Mouse (Mus musculus) limb, embryonic 15.5 days (tissue): Measurements from ENCODE around the gene Slain1. TPM values are rescaled to one million over a fixed set of nuclear protein-coding genes. Genes with fewer than 3 reads are reported as not detected.

Source experiments
- ATAC-seq: fragments of 200-750 bp; cut with Nextera tagmentation; 2 replicates; pipeline ENCODE4 v1.8.0; 2017; ENCODE audit warnings: low read depth, moderate TSS enrichment; ENCODE audit not compliant: insufficient number of reproducible peaks, low FRiP score, low TSS enrichment
- H3K27ac ChIP-seq: fragments of 300-500 bp; sonication (generic); 2 replicates; pipeline ENCODE4 v1.5.1; 2015; ENCODE audit warnings: moderate library complexity, mild to moderate bottlenecking, inconsistent platforms
- H3K27me3 ChIP-seq: fragments of 300-500 bp; sonication (generic); 2 replicates; pipeline ENCODE4 v1.6.1; 2015; ENCODE audit warnings: inconsistent platforms
- H3K36me3 ChIP-seq: fragments of 300-500 bp; sonication (generic); 2 replicates; pipeline ENCODE4 v1.6.1; 2015; ENCODE audit warnings: inconsistent platforms
- H3K4me1 ChIP-seq: fragments of 300-500 bp; sonication (generic); 2 replicates; pipeline ENCODE4 v1.6.1; 2015; ENCODE audit warnings: inconsistent platforms
- H3K4me2 ChIP-seq: fragments of 300-500 bp; sonication (generic); 2 replicates; pipeline ENCODE4 v1.6.1; 2015; ENCODE audit warnings: mild to moderate bottlenecking, inconsistent platforms
- H3K4me3 ChIP-seq: fragments of 300-500 bp; sonication (generic); 2 replicates; pipeline ENCODE4 v1.5.1; 2015; ENCODE audit warnings: mild to moderate bottlenecking, inconsistent platforms
- H3K9ac ChIP-seq: fragments of 300-500 bp; sonication (generic); 2 replicates; pipeline ENCODE4 v1.6.1; 2015; ENCODE audit warnings: inconsistent platforms
- H3K9me3 ChIP-seq: fragments of 300-500 bp; sonication (generic); 2 replicates; pipeline ENCODE4 v1.6.1; 2016; ENCODE audit warnings: inconsistent platforms
- WGBS: fragments of 180-500 bp; shearing (Covaris S2); methylation state at CpG from one replicate; pipeline ENCODE4 v1.1.7; 2015; 5-methylcytosine and 5-hydroxymethylcytosine counted together
- polyA plus RNA-seq: library from polyadenylated mRNA; unstranded; fragments of >200 nt; fragmentation: Nextera tagmentation; extraction: Ambion mirVana; gene quantifications from 2 replicates; pipeline ENCODE4 v1.2.1, GENCODE M21; 2015

Gene Slain1
- polyA plus RNA-seq, 1 experiment from 2014 or later, result 1.3 TPM

DNA sequence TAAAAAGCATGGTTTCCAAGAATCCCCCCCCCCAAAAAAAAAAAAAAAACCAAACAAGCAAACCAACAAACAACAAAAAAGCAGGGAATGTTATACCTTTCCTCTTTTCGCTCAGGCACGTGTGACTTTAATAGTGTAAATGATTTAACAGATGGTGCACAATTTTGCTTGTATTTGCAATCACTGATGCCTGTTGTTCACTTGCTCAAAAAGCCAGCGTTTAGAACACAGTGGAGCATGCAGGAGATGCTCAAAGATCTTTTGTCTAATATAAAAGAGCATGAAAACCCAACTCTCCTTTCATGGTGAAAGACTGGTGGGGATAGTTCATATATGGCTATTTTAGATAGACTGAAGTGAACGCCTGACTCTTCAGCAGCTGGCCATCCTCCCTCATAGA, 726 bp upstream of the Slain1 start:
- WGBS, result 45% methylated on average over 4 of the region's 4 CpGs
- no peak overlapping the region for H3K9ac ChIP-seq
- H3K36me3 ChIP-seq, result no peaks in the 10 kb centered on the region
- H3K4me1 ChIP-seq, result peaks cover 17% of the 10 kb centered on the region
- no peak for ATAC-seq
- peak overlapping the region; percentile 100; the same call in 1 of the 2 replicates for H3K4me2 ChIP-seq
- no peaks in the 10 kb centered on the region for H3K9me3 ChIP-seq
- peaks cover 23% of the 10 kb centered on the region for H3K27me3 ChIP-seq
- no peak overlapping the region for H3K4me3 ChIP-seq
- H3K27ac ChIP-seq, result no peak overlapping the region

DNA sequence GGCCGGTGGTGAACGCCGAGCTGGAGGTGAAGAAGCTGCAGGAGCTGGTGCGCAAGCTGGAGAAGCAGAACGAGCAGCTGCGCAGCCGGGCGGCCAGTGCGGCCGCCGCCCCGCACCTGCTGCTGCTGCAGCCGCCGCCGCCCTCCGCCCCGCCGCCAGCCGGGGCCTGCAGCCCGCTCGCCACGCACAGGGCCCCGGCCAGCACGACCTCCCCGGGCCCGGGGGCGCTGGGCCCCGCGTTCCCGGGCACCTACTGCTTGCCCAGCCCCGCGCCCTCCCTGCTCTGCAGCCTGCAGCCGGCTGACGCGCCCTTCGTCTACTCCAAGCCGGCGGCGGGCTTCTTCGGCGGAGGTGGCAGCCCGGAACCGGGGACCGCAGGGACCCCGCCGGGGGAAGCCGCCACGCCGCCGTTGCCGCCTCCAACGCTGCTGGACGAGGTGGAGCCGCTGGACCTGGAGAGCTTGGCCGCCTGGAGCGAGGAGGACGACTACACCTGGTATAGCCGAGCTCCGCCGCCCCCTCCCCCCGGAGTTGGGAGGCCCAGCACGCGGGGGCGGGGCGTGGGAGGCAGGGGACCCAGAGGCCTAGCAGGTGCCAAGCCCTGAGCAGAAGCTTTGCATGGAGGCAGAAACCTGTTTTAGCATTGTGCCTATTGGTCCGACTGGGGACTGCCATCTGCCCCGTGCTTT, 529 bp downstream of the Slain1 start:
- Histone ChIP-seq H3K27me3 (peaks cover 23% of the 10 kb centered on the region), H3K4me3 (peak overlapping the region; percentile 72), H3K9me3 (no peaks in the 10 kb centered on the region), H3K27ac (peak overlapping the region; percentile 43), H3K36me3 (no peaks in the 10 kb centered on the region), H3K4me2 (peak overlapping the region; percentile 100), H3K4me1 (peaks cover 17% of the 10 kb centered on the region), H3K9ac (peak overlapping the region; percentile 42)
- under 1% methylated on average over 61 of the region's 67 CpGs for WGBS
- 0 out of 2 replicates have a peak, but pooled peaks have one; percentile 32 for ATAC-seq

DNA sequence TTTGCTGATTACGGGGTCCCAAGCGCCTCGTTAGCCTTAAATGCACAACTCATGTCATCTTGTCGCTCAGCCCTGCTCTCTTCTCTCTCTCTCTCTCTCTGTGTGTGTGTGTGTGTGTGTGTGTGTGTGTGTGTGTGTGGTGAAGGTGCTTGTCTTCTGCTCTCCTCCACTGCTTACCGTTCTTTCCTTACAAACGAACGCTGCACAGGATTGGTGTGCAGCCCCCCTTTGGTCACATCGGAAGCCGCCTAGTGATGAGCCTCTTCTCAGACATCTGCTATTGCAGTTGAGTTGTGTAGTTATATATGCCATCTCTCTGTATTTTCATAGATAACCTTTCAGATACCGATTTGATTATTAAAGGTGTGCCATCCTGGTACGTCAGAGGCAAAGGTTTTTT, 1.1 kb downstream of the Slain1 start:
- Histone ChIP-seq H3K4me2 (peak overlapping the region; percentile 100), H3K27me3 (peaks cover 23% of the 10 kb centered on the region), H3K9me3 (no peaks in the 10 kb centered on the region), H3K4me3 (peak overlapping the region; percentile 72), H3K36me3 (no peaks in the 10 kb centered on the region), H3K9ac (0 out of 2 replicates have a peak overlapping the region, but pooled peaks have one; percentile 42), H3K27ac (no peak overlapping the region), H3K4me1 (peaks cover 17% of the 10 kb centered on the region)
- no peak for ATAC-seq
- 4% methylated on average over 11 of the region's 11 CpGs for WGBS

DNA sequence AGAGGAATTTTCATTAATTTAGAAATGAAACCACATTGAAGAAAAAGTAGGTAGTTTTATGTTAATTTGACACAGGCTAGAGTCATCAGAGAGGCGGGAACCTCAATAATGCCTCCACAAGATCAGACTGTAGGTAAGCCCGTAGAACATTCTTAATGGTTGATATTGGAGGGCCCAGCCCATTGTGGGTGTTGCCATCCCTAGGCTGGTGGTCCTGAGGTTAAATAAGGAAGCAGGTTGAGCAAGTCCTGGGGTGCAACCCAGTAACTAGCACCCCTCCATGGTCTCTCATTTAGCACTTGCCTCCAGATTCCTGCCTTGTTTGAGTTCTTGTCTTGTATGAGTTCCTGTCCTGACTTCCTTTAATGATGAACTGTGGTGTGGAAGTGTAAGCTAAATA, 1.5 kb downstream of the Slain1 start:
- no peak overlapping the region for H3K27ac ChIP-seq
- peaks cover 23% of the 10 kb centered on the region for H3K27me3 ChIP-seq
- H3K4me3 ChIP-seq, result no peak overlapping the region
- H3K4me1 ChIP-seq, result peaks cover 17% of the 10 kb centered on the region
- H3K9me3 ChIP-seq, result no peaks in the 10 kb centered on the region
- WGBS, result 64% methylated on average over 2 of the region's 2 CpGs
- no peak overlapping the region for H3K9ac ChIP-seq
- 0 out of 2 replicates have a peak overlapping the region, but pooled peaks have one; percentile 100 for H3K4me2 ChIP-seq
- no peak for ATAC-seq
- no peaks in the 10 kb centered on the region for H3K36me3 ChIP-seq

DNA sequence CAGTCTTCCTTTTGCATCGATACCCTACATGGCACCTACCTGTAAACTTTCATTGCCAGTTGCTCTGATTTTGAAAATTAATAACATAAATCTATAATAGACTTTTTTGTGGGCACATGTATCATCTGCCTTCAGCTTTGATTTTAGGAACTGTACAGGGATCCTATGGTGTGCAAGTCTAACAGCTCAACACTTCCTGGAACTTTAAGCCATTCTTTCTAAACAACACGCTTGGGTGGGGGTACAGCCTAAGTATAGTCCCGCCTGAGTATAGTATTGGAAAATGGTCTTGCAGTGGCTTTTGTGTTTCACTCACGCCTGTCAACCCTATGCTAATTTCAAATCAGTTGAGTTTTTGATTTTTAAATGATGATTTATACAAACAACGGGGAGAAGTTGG, 2.5 kb downstream of the Slain1 start:
- Histone ChIP-seq H3K9ac (no peak overlapping the region), H3K36me3 (no peaks in the 10 kb centered on the region), H3K9me3 (no peaks in the 10 kb centered on the region), H3K4me2 (no peak overlapping the region), H3K27ac (no peak overlapping the region), H3K4me1 (peaks cover 17% of the 10 kb centered on the region), H3K4me3 (no peak overlapping the region), H3K27me3 (peaks cover 23% of the 10 kb centered on the region)
- ATAC-seq, result no peak
- WGBS, result 90% methylated on average over 5 of the region's 5 CpGs

DNA sequence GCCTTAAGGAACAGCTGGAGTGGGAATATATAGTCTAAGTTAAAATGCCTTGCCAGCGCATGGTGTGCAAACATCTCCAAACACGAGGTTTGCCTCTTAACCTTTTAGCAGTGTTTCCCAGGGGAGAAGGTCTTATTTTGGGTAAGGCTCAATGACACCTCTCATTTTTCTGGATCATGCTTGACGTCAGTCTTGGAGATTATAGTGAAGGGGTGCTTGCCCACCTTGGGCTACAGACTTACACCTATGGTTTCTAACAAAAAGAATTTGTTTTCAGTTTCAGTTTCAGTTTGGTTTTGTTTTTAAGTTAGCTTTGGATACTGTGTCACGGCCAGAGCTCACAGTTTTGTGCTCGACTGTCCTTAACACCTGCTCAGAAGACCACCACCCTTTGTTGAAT, 3.8 kb downstream of the Slain1 start:
- Histone ChIP-seq H3K4me2 (no peak overlapping the region), H3K36me3 (no peaks in the 10 kb centered on the region), H3K27ac (no peak overlapping the region), H3K4me3 (no peak overlapping the region), H3K4me1 (peaks cover 17% of the 10 kb centered on the region), H3K9me3 (no peaks in the 10 kb centered on the region), H3K9ac (no peak overlapping the region), H3K27me3 (peaks cover 23% of the 10 kb centered on the region)
- 56% methylated on average over 5 of the region's 5 CpGs for WGBS
- no peak for ATAC-seq

DNA sequence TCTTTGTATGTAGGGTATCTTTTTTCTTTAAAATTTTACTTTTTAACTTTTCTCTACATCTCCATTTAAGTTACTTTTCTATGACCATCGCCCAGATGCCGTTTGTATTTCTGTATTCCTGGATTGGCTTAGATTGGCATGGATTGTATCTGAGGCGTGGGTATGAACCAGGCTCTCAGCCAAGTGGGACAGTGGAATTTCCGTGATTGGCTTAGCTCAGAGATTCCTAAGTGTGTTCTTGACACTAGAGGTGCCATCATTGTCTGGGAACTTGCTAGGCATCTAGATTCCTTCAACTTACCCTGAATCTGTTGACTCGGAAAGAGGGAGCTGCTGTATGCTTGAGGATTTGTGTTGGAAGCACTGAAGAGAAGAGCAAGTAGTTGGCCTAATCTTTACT, 5.4 kb downstream of the Slain1 start:
- H3K4me1 ChIP-seq, result peaks cover 8% of the 10 kb centered on the region
- ATAC-seq, result no peak
- peaks cover 11% of the 10 kb centered on the region for H3K27me3 ChIP-seq
- 77% methylated on average over 5 of the region's 5 CpGs for WGBS
- no peak overlapping the region for H3K27ac ChIP-seq
- no peaks in the 10 kb centered on the region for H3K36me3 ChIP-seq
- H3K4me2 ChIP-seq, result no peak overlapping the region
- H3K9ac ChIP-seq, result no peak overlapping the region
- H3K9me3 ChIP-seq, result no peaks in the 10 kb centered on the region
- H3K4me3 ChIP-seq, result no peak overlapping the region

DNA sequence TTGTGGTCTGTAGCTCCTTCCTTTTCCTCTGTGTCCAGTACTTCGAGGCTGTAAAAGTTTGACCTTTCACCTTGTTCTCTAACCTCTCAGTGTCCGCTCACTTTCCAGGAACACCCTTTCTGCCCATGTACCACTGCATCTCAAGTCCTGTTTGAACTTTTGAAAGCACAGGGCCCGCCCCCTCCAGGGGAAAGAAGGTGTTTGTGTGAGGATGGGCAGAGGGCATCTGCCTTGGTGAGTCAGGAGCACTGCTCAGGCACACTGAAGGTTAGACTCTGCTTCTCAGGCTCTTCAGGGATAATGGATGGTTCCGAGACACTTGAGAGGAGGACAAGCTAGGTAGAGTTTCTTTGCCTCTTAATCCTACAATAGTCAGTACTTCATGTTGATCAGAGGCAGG, 7.8 kb downstream of the Slain1 start:
- no peaks in the 10 kb centered on the region for H3K4me1 ChIP-seq
- WGBS, result 84% methylated on average over 4 of the region's 4 CpGs
- no peaks in the 10 kb centered on the region for H3K9me3 ChIP-seq
- H3K4me3 ChIP-seq, result no peak overlapping the region
- no peak overlapping the region for H3K4me2 ChIP-seq
- no peaks in the 10 kb centered on the region for H3K36me3 ChIP-seq
- H3K27ac ChIP-seq, result no peak overlapping the region
- no peak overlapping the region for H3K9ac ChIP-seq
- no peak for ATAC-seq
- no peaks in the 10 kb centered on the region for H3K27me3 ChIP-seq

DNA sequence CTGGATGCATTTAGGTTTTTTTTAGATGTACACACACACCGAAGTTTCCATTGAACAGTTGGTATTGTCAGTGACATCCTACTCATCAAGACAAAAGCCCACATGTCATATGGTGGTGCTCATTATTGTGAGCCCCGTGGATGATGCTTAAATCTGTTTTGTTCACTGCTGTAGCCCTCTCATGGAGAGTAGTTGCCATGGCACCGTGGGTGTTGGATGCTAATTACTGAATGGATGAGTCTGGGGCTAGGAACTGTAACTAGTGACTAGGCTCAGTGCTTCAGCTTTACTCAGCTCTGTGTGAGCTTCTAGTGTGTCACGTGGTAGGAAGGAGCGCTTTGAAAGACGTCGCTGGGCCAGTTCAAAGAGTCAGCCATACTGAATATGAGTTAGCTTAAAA, 13.0 kb downstream of the Slain1 start:
- Histone ChIP-seq H3K27ac (no peak overlapping the region), H3K4me1 (no peaks in the 10 kb centered on the region), H3K4me3 (no peak overlapping the region), H3K9me3 (no peaks in the 10 kb centered on the region), H3K27me3 (no peaks in the 10 kb centered on the region), H3K9ac (no peak overlapping the region), H3K4me2 (no peak overlapping the region), H3K36me3 (no peaks in the 10 kb centered on the region)
- WGBS, result 82% methylated on average over 7 of the region's 7 CpGs
- no peak for ATAC-seq

DNA sequence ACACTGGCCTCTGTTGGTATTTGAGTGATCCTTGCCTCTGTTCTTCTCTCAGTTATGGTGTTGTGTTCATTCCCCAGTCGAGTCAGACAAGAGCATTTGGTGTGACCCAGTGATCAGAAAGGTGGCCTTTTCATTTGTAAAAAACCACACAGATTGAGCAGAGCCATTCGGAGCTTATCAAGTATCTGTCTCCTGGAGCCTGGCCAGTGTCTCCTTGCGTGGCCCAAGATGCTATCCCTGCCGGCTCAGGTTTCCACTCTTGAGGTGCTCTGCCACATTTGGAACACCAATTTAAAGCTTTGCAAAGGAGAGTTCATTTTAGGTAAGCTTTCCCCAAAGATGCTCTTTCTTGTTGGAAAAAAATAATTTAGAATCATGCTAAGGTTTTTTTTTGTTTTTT, 14.4 kb downstream of the Slain1 start:
- H3K9ac ChIP-seq, result no peak overlapping the region
- H3K27ac ChIP-seq, result no peak overlapping the region
- no peaks in the 10 kb centered on the region for H3K4me1 ChIP-seq
- no peaks in the 10 kb centered on the region for H3K36me3 ChIP-seq
- no peaks in the 10 kb centered on the region for H3K9me3 ChIP-seq
- no peak overlapping the region for H3K4me3 ChIP-seq
- H3K4me2 ChIP-seq, result no peak overlapping the region
- ATAC-seq, result no peak
- 71% methylated on average over 4 of the region's 4 CpGs for WGBS
- no peaks in the 10 kb centered on the region for H3K27me3 ChIP-seq

DNA sequence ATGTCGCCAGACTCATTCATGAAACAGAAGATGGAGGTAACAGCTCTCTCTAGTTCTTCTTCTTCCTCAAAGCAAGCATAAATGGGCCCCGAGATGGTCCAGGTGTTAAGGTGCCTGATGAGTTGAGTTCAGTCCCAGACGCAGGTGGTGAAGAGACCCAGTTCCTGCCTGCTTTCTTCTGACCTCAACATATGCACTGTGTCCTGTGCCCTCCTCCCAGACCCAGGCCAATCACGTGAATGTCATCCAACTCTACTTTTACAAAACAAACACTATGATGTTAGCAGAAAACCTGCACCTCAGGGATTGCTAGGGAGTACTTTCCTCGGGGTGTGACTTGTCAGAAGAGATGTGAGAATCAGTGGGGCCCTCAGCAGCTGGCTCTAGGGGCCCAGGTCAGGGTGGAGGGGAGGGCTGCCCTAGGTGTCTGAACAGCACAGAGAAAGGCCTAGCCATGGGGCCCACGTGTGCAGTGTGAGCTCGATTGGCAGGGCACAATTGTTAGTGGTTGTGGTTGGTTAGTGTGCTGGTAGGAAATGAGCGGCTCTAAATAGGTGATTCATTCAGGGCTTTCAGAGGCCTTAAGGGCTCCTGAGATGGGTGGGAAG, 16.4 kb downstream of the Slain1 start:
- no peak for ATAC-seq
- H3K4me1 ChIP-seq, result no peaks in the 10 kb centered on the region
- no peak overlapping the region for H3K27ac ChIP-seq
- no peak overlapping the region for H3K4me2 ChIP-seq
- 63% methylated on average over 8 of the region's 8 CpGs for WGBS
- H3K36me3 ChIP-seq, result no peaks in the 10 kb centered on the region
- no peak overlapping the region for H3K4me3 ChIP-seq
- no peaks in the 10 kb centered on the region for H3K9me3 ChIP-seq
- H3K27me3 ChIP-seq, result no peaks in the 10 kb centered on the region
- no peak overlapping the region for H3K9ac ChIP-seq

DNA sequence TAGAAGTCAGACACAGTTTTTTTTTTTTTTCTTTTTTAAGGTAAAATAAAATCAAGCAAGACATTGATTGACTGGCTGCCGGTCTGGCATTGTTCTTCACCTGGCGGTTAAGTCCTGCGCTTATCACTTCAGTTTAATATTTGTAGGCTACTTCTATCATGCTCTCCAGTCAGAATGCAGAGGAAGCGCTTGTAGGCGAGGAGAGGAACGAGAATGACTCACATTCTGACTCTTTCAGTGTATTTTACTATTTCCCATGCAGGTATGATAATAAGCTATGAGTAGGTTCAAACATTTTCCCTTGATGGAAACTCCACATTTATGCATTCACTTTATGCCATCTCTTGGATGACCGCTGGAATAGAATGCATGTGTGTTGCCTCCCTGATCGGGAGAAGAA, 17.0 kb downstream of the Slain1 start:
- H3K27me3 ChIP-seq, result no peaks in the 10 kb centered on the region
- H3K27ac ChIP-seq, result no peak overlapping the region
- H3K4me2 ChIP-seq, result no peak overlapping the region
- no peak for ATAC-seq
- H3K36me3 ChIP-seq, result no peaks in the 10 kb centered on the region
- no peaks in the 10 kb centered on the region for H3K4me1 ChIP-seq
- H3K9me3 ChIP-seq, result no peaks in the 10 kb centered on the region
- 90% methylated on average over 8 of the region's 8 CpGs for WGBS
- H3K9ac ChIP-seq, result no peak overlapping the region
- H3K4me3 ChIP-seq, result no peak overlapping the region
